Mouse (Mus musculus): Measurements from ENCODE around the gene Aim2.

GRCm38 (mm10) chr1:173381436-173381835, 30.8 kb downstream of the Aim2 start:
- TF ChIP-seq CTCF (conservative IDR thresholded peaks at IDR 0.05; ENCODE audit: insufficient read depth, insufficient read length, low read depth, low read length) (no peak), POLR2A (IDR thresholded peaks at IDR 0.05; ENCODE audit: low read depth, low read length) (no peak)
